Mouse (Mus musculus) kidney, postnatal 0 days (tissue): Measurements from ENCODE around the gene Ltbp4. TPM values are rescaled to one million over a fixed set of nuclear protein-coding genes. Genes with fewer than 3 reads are reported as not detected.

Source experiments
- ATAC-seq: fragments of 200-750 bp; cut with Nextera tagmentation; replicated peaks from 2 replicates; pipeline ENCODE4 v1.8.0; 2017; ENCODE audit warnings: low read depth, moderate number of reproducible peaks, moderate TSS enrichment, moderate library complexity; ENCODE audit not compliant: low FRiP score
- DNase-seq: peaks from one replicate; pipeline ENCODE4 v3.0.0-alpha.2; 2016; ENCODE audit warnings: low spot score
- H3K27ac ChIP-seq: fragments of 300-500 bp; sonication (generic); 2 replicates; pipeline ENCODE4 v1.5.1; 2014; ENCODE audit warnings: mild to moderate bottlenecking
- H3K27me3 ChIP-seq: fragments of 300-500 bp; sonication (generic); 2 replicates; pipeline ENCODE4 v1.6.1; 2014; ENCODE audit warnings: low read length, mixed read lengths; ENCODE audit not compliant: insufficient read depth
- H3K36me3 ChIP-seq: fragments of 300-500 bp; sonication (generic); 2 replicates; pipeline ENCODE4 v1.6.1; 2014; ENCODE audit warnings: low read length, mixed read lengths; ENCODE audit not compliant: insufficient read depth
- H3K4me1 ChIP-seq: fragments of 300-500 bp; sonication (generic); replicated peaks from 2 replicates; pipeline ENCODE4 v1.6.1; 2014; ENCODE audit warnings: antibody characterized with exemption, low read length, mixed read lengths; ENCODE audit not compliant: insufficient read depth
- H3K4me2 ChIP-seq: fragments of 300-500 bp; sonication (generic); 2 replicates; pipeline ENCODE4 v1.6.1; 2014; ENCODE audit warnings: mild to moderate bottlenecking, low read length, moderate library complexity, mixed read lengths
- H3K4me3 ChIP-seq: fragments of 300-500 bp; sonication (generic); replicated peaks from 2 replicates; pipeline ENCODE4 v1.5.1; 2014; ENCODE audit warnings: low read depth, low read length
- H3K9ac ChIP-seq: fragments of 300-500 bp; sonication (generic); 2 replicates; pipeline ENCODE4 v1.6.1; 2014; ENCODE audit warnings: low read depth, low read length
- H3K9me3 ChIP-seq: fragments of 300-500 bp; sonication (generic); replicated peaks from 2 replicates; pipeline ENCODE4 v1.6.1; 2016; ENCODE audit warnings: low read length, inconsistent platforms, mixed read lengths
- CTCF ChIP-seq: IDR thresholded peaks from 2 replicates; pipeline ENCODE4 v1.5.1; 2016; ENCODE audit warnings: antibody characterized with exemption, low read depth, mild to moderate bottlenecking, moderate library complexity
- WGBS: fragments of 180-500 bp; shearing (Covaris S2); extraction: QIAGEN DNeasy Blood & Tissue Kit; methylation state at CpG from one replicate; pipeline ENCODE4 v1.1.7; 2014; 5-methylcytosine and 5-hydroxymethylcytosine counted together
- polyA plus RNA-seq: library from polyadenylated mRNA; unstranded; fragments of >200 nt; fragmentation: Nextera tagmentation; extraction: Ambion mirVana; gene quantifications from 2 replicates; pipeline ENCODE4 v1.2.1, GENCODE M21; 2015

The Ltbp4 gene
- polyA plus RNA-seq, 1 experiment from 2014 or later: 41.7 TPM

DNA sequence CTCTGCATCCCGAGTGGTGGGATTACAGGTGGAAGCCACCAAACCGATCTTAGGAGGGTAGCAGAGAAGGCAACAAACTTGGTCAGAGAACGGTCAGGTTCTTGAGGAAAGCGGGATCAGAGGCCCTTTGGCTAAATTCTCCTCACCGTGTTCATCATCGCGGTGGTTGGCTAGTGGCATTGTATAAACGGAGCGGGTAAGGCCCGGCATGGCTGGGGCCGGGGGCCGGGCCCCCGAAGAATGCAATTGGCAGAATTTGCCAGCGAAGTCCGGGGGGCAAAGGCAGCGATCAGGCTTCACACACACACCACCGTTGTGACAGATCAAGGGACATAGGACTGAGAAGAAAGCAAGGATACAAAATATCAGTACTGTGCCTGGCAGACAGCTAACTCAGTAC is 7.5 kb downstream of the Ltbp4 start:
- DNase-seq (no peak), ATAC-seq (no peak)
- H3K4me1 ChIP-seq: peaks cover 28% of the 10 kb centered on the region
- H3K4me3 ChIP-seq: no peak overlapping the region
- no peaks in the 10 kb centered on the region for H3K9me3 ChIP-seq
- H3K4me2 ChIP-seq: peak overlapping the region; percentile 89
- H3K27me3 ChIP-seq: peaks cover 8% of the 10 kb centered on the region
- H3K36me3 ChIP-seq: no peaks in the 10 kb centered on the region
- TF ChIP-seq CTCF: no peak
- H3K9ac ChIP-seq: no peak overlapping the region
- WGBS: 27% methylated on average over 17 of the region's 17 CpGs
- no peak overlapping the region for H3K27ac ChIP-seq

GRCm38 (mm10) chr7:27329326-27329947 is 8.1 kb downstream of the Ltbp4 start:
- Histone ChIP-seq H3K9me3 (no peaks in the 10 kb centered on the region), H3K4me2 (peak overlapping the region; percentile 89), H3K4me1 (peaks cover 27% of the 10 kb centered on the region), H3K27me3 (peaks cover 7% of the 10 kb centered on the region), H3K4me3 (no peak overlapping the region; the same call in 1 of the 2 replicates), H3K27ac (no peak overlapping the region), H3K9ac (peak overlapping the region; percentile 32; the same call in 1 of the 2 replicates), H3K36me3 (no peaks in the 10 kb centered on the region)
- ATAC-seq: peak; percentile 16
- WGBS: 5% methylated on average over 45 of the region's 45 CpGs
- TF ChIP-seq CTCF: peak; percentile 78
- peak; percentile 90 for DNase-seq

DNA sequence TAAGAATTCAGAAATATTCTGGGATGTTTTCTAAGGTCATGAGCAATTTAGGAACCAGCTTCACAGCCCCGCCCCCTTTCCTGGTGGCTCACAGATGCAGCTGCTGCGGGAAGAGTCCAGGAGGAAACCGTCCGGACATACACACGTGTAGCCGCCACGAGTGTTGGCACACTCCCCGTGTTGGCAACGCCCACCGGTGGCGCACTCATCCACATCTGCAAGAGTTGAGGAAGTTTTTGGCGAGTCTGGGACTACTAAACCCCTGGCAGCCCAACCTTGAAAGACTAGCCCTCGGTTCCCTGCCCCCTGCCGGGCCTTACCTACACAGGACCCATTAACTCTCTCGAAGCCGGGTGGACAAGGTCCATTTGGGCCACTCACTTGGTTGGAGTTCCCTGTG is 8.8 kb downstream of the Ltbp4 start:
- no peak for TF ChIP-seq CTCF
- H3K9me3 ChIP-seq: no peaks in the 10 kb centered on the region
- peaks cover 3% of the 10 kb centered on the region; the same call in 1 of the 2 replicates for H3K27me3 ChIP-seq
- H3K27ac ChIP-seq: no peak overlapping the region
- H3K36me3 ChIP-seq: no peaks in the 10 kb centered on the region
- ATAC-seq (no peak), DNase-seq (no peak)
- H3K4me1 ChIP-seq: peaks cover 19% of the 10 kb centered on the region
- H3K9ac ChIP-seq: no peak overlapping the region
- 46% methylated on average over 16 of the region's 16 CpGs for WGBS
- no peak overlapping the region for H3K4me3 ChIP-seq
- H3K4me2 ChIP-seq: peak overlapping the region; percentile 89; the same call in 1 of the 2 replicates

- ATAC-seq (no peak), DNase-seq (no peak)
- no peak for TF ChIP-seq CTCF
- Histone ChIP-seq H3K27me3 (peaks cover 2% of the 10 kb centered on the region; the same call in 1 of the 2 replicates), H3K4me1 (peaks cover 16% of the 10 kb centered on the region), H3K4me3 (no peak overlapping the region), H3K36me3 (no peaks in the 10 kb centered on the region), H3K9me3 (no peaks in the 10 kb centered on the region), H3K9ac (no peak overlapping the region), H3K27ac (no peak overlapping the region), H3K4me2 (no peak overlapping the region)
- 85% methylated on average over 11 of the region's 11 CpGs for WGBS
These were observed 9.3 kb downstream of the Ltbp4 start for GRCm38 (mm10) chr7:27328161-27328560.

DNA sequence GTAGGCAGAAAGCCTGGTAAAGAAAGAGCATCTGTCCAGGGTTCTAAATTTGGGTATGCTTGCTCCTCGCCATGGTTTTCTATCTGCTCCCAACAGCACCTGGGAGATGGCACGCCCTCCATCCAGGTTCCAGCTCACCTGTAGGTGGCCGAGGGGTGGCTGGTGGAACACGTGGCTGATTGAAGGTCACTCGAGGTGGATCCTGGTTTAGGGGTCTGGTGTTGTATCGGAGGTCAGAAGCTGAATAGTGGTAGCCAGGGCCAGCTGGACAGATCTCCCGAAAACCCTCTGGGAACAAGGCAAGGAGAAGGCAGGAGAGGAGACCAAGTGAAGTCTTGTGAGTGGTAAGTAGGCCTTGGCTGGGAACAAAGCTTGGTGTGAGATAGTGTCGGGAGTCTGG is 10.0 kb downstream of the Ltbp4 start:
- no peak for TF ChIP-seq CTCF
- DNase-seq: no peak
- ATAC-seq: no peak
- H3K9me3 ChIP-seq: no peaks in the 10 kb centered on the region
- no peak overlapping the region for H3K9ac ChIP-seq
- H3K4me2 ChIP-seq: no peak overlapping the region
- 95% methylated on average over 8 of the region's 8 CpGs for WGBS
- no peak overlapping the region for H3K4me3 ChIP-seq
- H3K36me3 ChIP-seq: no peaks in the 10 kb centered on the region
- H3K27ac ChIP-seq: no peak overlapping the region
- peaks cover 16% of the 10 kb centered on the region for H3K4me1 ChIP-seq
- H3K27me3 ChIP-seq: no peaks in the 10 kb centered on the region; the same call in 1 of the 2 replicates

GRCm38 (mm10) chr7:27326101-27326880 is 11.2 kb downstream of the Ltbp4 start:
- peak overlapping the region; percentile 18; the same call in 1 of the 2 replicates for H3K4me3 ChIP-seq
- TF ChIP-seq CTCF: no peak
- peak overlapping the region; percentile 40; the same call in 1 of the 2 replicates for H3K9ac ChIP-seq
- no peak overlapping the region for H3K27ac ChIP-seq
- ATAC-seq (no peak), DNase-seq (no peak)
- H3K27me3 ChIP-seq: no peaks in the 10 kb centered on the region; the same call in 1 of the 2 replicates
- 45% methylated on average over 34 of the region's 34 CpGs for WGBS
- peak overlapping the region; percentile 53 for H3K4me2 ChIP-seq
- H3K9me3 ChIP-seq: no peaks in the 10 kb centered on the region
- no peaks in the 10 kb centered on the region for H3K36me3 ChIP-seq
- peaks cover 16% of the 10 kb centered on the region for H3K4me1 ChIP-seq
